Mouse (Mus musculus) ES-E14 (cell line): ENCODE measurements at regions not wholly inside any gene's neighbourhood (a gene's known extent, or its start where the extent isn't known, plus 50 kb on each side); places are given as distances from the start of the nearest gene placed in this dataset.

Experiments used
- DNase-seq: peaks from one replicate; pipeline ENCODE4 v3.0.0-alpha.2; 2013; ENCODE audit warnings: low read depth, low spot score
- H3K27ac ChIP-seq: 2 replicates; pipeline ENCODE4 v1.5.1; 2012; ENCODE audit warnings: low read depth, mild to moderate bottlenecking, low read length, moderate library complexity, mixed read lengths; ENCODE audit not compliant: poor library complexity, insufficient read depth, severe bottlenecking
- H3K36me3 ChIP-seq: 2 replicates; pipeline ENCODE4 v1.6.1; 2012; ENCODE audit warnings: mild to moderate bottlenecking, low read length, moderate library complexity, mixed read lengths; ENCODE audit not compliant: control insufficient read depth, poor library complexity, insufficient read depth, severe bottlenecking
- H3K4me1 ChIP-seq, 2 experiments: fragments of 150-350 bp in 1 of 2; sonication (generic) in 1 of 2; 2 replicates each; pipeline ENCODE4 v1.6.1; 2012; ENCODE audit warnings: low read length in 2 of 2, mild to moderate bottlenecking in 1 of 2, mixed read lengths in 1 of 2; ENCODE audit not compliant: control insufficient read depth in 2 of 2, insufficient read depth in 2 of 2, poor library complexity in 1 of 2
- H3K4me3 ChIP-seq, 2 experiments: fragments of 150-350 bp in 1 of 2; sonication (generic) in 1 of 2; 2 replicates each; pipeline ENCODE4 v1.5.1; 2012; ENCODE audit warnings: low read length in 2 of 2, low read depth in 1 of 2, mild to moderate bottlenecking in 1 of 2, mixed read lengths in 1 of 2; ENCODE audit not compliant: insufficient read depth in 1 of 2, poor library complexity in 1 of 2, severe bottlenecking in 1 of 2
- H3K9ac ChIP-seq: 2 replicates; pipeline ENCODE4 v1.6.1; 2012; ENCODE audit warnings: low read depth, mild to moderate bottlenecking, low read length, mixed read lengths; ENCODE audit not compliant: poor library complexity, insufficient read depth, severe bottlenecking
- H3K9me3 ChIP-seq: fragments of 150-350 bp; sonication (generic); 2 replicates; pipeline ENCODE4 v1.6.1; 2012; ENCODE audit warnings: low read depth, mild to moderate bottlenecking, low read length; ENCODE audit not compliant: control insufficient read depth, insufficient read depth
- CHD2 ChIP-seq: IDR thresholded peaks from 2 replicates; pipeline ENCODE4 v1.6.1; 2014; ENCODE audit warnings: mild to moderate bottlenecking, low read depth, low read length, inconsistent platforms
- HCFC1 ChIP-seq: IDR thresholded peaks from 2 replicates; pipeline ENCODE4 v1.6.1; 2012; ENCODE audit warnings: low read length, inconsistent platforms, borderline replicate concordance; ENCODE audit not compliant: insufficient read depth
- MAFK ChIP-seq: IDR thresholded peaks from 2 replicates; pipeline ENCODE4 v1.6.1; 2014; ENCODE audit warnings: mild to moderate bottlenecking, low read depth, low read length, inconsistent platforms; ENCODE audit not compliant: insufficient read depth
- ZC3H11A ChIP-seq: IDR thresholded peaks from 2 replicates; pipeline ENCODE4 v1.6.1; 2012; ENCODE audit warnings: low read depth, mild to moderate bottlenecking, inconsistent platforms, low read length, borderline replicate concordance
- ZNF384 ChIP-seq: IDR thresholded peaks from 2 replicates; pipeline ENCODE4 v1.6.1; 2012; ENCODE audit warnings: low read depth, low read length, inconsistent platforms
- in situ Hi-C, 2 experiments: fragments of 600-800 bp; cut with MboI; formaldehyde crosslinking; loops; one replicate each; pipeline ENCODE4 v1.15.1; 2025; ENCODE audit warnings: low sequenced_read_pairs in 2 of 2, inconsistent platforms in 1 of 2; ENCODE audit not compliant: unreplicated experiment in 2 of 2

DNA sequence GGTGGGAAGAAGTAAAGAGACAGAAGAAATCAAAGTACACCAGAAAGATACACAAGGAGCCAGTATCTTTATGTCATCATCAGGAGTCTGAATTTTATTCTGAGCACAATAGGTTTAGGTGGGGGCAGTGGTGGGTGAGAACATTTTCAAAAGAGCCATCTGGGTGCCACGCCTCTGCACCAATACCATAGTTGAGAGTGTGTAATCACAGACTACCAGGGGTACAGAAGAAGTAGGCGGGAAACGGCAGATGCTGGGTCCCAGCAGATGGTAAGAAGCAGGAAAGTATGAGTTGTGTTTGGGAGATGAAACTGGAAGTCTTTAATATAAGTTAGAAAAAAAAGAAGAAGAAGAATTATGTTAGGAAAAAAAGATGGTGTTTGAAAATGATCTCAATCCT, 682.7 kb upstream of the Pou3f3 start:
- no peaks in the 10 kb centered on the region for H3K9me3 ChIP-seq
- TF ChIP-seq CHD2 (no peak), ZNF384 (no peak), ZC3H11A (no peak), HCFC1 (no peak), MAFK (no peak)
- in situ Hi-C loops = no loop called here
- H3K4me1 ChIP-seq = no peaks in the 10 kb centered on the region
- H3K9ac ChIP-seq = no peak overlapping the region
- no peak overlapping the region for H3K4me3 ChIP-seq
- no peaks in the 10 kb centered on the region for H3K36me3 ChIP-seq
- DNase-seq = no peak
- H3K27ac ChIP-seq = no peak overlapping the region

DNA sequence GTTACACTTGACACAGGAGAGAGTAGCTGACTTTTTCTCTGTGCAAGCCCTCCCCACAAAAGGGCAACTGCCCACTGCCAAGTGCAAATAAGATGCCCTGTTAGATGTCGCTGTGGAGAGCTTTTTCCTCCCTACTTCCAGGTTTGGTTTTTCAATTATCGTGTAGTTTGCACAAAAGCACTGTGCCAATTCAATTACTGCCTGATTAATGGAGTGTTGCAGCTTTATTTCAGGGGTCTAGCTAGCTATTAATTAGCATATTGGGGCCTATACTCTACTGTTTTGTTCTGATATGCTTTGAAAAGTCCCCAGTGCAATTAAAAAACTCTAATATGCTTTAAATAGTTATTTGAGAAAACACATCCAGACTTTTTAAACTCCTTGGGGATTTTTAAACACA, 676.6 kb upstream of the Pou3f3 start:
- TF ChIP-seq ZC3H11A (no peak), MAFK (no peak), ZNF384 (no peak), HCFC1 (no peak), CHD2 (no peak)
- no peak for DNase-seq
- Histone ChIP-seq H3K36me3 (no peaks in the 10 kb centered on the region), H3K4me3 (no peak overlapping the region), H3K27ac (no peak overlapping the region), H3K9ac (no peak overlapping the region), H3K4me1 (no peaks in the 10 kb centered on the region), H3K9me3 (no peaks in the 10 kb centered on the region)
- in situ Hi-C loops = no loop called here

DNA sequence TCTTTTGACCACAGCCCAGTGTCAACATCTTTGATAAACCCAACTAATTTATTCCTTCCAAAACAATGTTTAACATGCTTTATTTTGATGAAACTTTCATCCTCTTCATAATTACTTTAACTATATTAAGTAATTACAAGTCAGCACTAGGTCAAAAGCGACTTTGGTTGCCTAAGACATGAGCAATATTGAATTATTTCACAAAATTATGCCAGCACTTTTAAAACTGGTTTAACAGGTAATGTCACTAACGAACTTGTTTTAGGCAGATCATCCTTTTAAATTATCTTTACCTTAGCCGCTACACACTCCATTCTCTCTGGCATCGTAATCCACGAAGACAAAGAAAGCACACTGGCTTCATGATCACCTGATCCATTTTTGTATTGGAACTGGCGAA, 669.8 kb upstream of the Pou3f3 start:
- Histone ChIP-seq H3K4me1 (no peaks in the 10 kb centered on the region), H3K9ac (no peak overlapping the region), H3K4me3 (no peak overlapping the region), H3K9me3 (no peaks in the 10 kb centered on the region), H3K27ac (no peak overlapping the region), H3K36me3 (no peaks in the 10 kb centered on the region)
- no peak for DNase-seq
- in situ Hi-C loops = no loop called here
- TF ChIP-seq CHD2 (no peak), ZC3H11A (no peak), HCFC1 (no peak), ZNF384 (no peak), MAFK (no peak)

DNA sequence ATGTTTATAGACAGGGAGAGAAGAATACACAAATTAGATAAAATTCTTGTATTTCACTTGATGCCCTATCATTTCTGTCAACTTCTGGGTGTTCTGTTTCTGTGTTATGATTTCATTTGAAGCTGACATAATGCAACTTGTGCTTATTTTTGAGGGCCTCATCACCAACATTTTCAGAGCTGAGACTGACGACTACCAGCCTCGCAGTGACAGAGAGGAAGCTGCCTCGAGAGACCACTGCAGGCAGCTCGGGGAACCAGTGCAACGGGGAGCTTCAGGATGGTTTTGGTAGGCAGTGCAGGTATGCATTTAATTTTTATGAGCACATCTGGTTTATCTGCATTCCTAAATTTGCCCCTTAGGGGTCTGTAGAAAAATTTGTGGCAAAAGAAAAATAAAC, 669.1 kb upstream of the Pou3f3 start:
- DNase-seq = no peak
- no peaks in the 10 kb centered on the region for H3K4me1 ChIP-seq
- no peaks in the 10 kb centered on the region for H3K9me3 ChIP-seq
- no peak for TF ChIP-seq ZC3H11A
- TF ChIP-seq CHD2 = no peak
- TF ChIP-seq HCFC1 = no peak
- no peak for TF ChIP-seq MAFK
- no peak for TF ChIP-seq ZNF384
- in situ Hi-C loops = no loop called here
- no peak overlapping the region for H3K27ac ChIP-seq
- no peaks in the 10 kb centered on the region for H3K36me3 ChIP-seq
- H3K4me3 ChIP-seq = no peak overlapping the region
- no peak overlapping the region for H3K9ac ChIP-seq

DNA sequence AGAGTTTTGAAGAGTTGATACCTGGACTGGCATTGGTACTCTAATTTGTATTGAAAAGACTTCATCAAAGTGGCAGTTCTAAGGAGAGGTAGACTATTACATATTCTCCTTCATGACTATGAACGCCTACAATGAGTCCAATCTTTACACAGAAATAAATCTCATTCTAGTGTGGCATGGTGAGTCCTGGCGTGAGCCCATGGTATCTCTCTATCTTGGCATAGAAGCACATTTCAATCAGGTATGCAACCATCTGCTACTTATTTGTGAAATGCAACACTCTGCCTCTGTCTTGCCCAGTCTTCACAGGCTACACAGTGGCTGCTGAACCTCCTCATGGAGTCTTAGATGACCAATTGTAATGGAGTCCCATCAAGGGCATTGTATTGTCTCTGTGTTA, 661.8 kb upstream of the Pou3f3 start:
- in situ Hi-C loops = no loop called here
- Histone ChIP-seq H3K4me1 (peaks cover 0 to 4% of the 10 kb centered on the region in 2 experiments; a peak in 1 of 4 replicates), H3K36me3 (no peaks in the 10 kb centered on the region), H3K27ac (no peak overlapping the region), H3K9me3 (no peaks in the 10 kb centered on the region), H3K4me3 (no peak overlapping the region), H3K9ac (no peak overlapping the region)
- TF ChIP-seq ZC3H11A (no peak), MAFK (no peak), ZNF384 (no peak)
- no peak for DNase-seq
